Mouse (Mus musculus): ENCODE data around the gene Ggct.

GRCm38 (mm10) chr6:54983526-54984050 lies 9.2 kb downstream of the Ggct start:
- no peak for TF ChIP-seq POLR2A (IDR thresholded peaks at IDR 0.05; ENCODE audit: control insufficient read depth, low read depth, low read length)
- no peak for TF ChIP-seq CTCF (IDR thresholded peaks at IDR 0.05; ENCODE audit: control insufficient read depth, insufficient read depth, insufficient replicate concordance, low read depth, low read length)

Data from testis, adult 2 months (tissue).